Mouse (Mus musculus) layer of hippocampus, adult 2 months (tissue): ENCODE measurements around the gene Casz1. TPM values are rescaled to one million over a fixed set of nuclear protein-coding genes. Genes with fewer than 3 reads are reported as not detected.

Experiments used
- DNase-seq, 2 experiments: peaks; one replicate each; pipeline ENCODE4 v3.0.0; 2022; ENCODE audit warnings: low spot score in 2 of 2
- H3K27ac ChIP-seq: fragments of 200-600 bp; 2 replicates; pipeline ENCODE4 v1.8.1; 2022
- H3K4me3 ChIP-seq: fragments of 200-600 bp; 2 replicates; pipeline ENCODE4 v1.8.1; 2022; ENCODE audit warnings: mild to moderate bottlenecking
- CTCF ChIP-seq: fragments of 200-600 bp; conservative IDR thresholded peaks from 2 replicates; pipeline ENCODE4 v1.8.1; 2022; ENCODE audit warnings: antibody characterized with exemption, mild to moderate bottlenecking, moderate library complexity
- total RNA-seq, 2 experiments: library from RNA; stranded (reverse); gene quantifications; 2 replicates each; pipeline ENCODE4 v1.2.3; 2021

Gene Casz1
- total RNA-seq, 2 experiments from 2014 or later = 0.34 to 0.56 TPM

- Histone ChIP-seq H3K27ac (no peak overlapping the region), H3K4me3 (peak overlapping the region; percentile 44)
- peak; percentile 57 to 63 for DNase-seq
- TF ChIP-seq CTCF = no peak
Measured at GRCm38 (mm10) chr4:148950932-148951650, 146.9 kb downstream of the Casz1 start.

- Histone ChIP-seq H3K27ac (0 out of 2 replicates have a peak overlapping the region, but pooled peaks have one; percentile 7), H3K4me3 (peak overlapping the region; percentile 44)
- peak in 1 of 2 experiments; percentile 22 for DNase-seq
- 0 out of 2 replicates have a peak, but pooled peaks have one; percentile 13 for TF ChIP-seq CTCF
Measured at GRCm38 (mm10) chr4:148951821-148952291, 147.6 kb downstream of the Casz1 start.

GRCm38 (mm10) chr4:148952328-148953222 is 148.3 kb downstream of the Casz1 start:
- Histone ChIP-seq H3K27ac (no peak overlapping the region), H3K4me3 (peak overlapping the region; percentile 44)
- peak in 1 of 2 experiments; percentile 14 for DNase-seq
- TF ChIP-seq CTCF = no peak; the same call in 1 of the 2 replicates

- Histone ChIP-seq H3K4me3 (no peak overlapping the region), H3K27ac (no peak overlapping the region)
- TF ChIP-seq CTCF = no peak
- DNase-seq = no peak
Measured at GRCm38 (mm10) chr4:148955131-148955813, 151.0 kb downstream of the Casz1 start.

- DNase-seq = no peak
- no peak for TF ChIP-seq CTCF
- H3K27ac ChIP-seq = no peak overlapping the region
- H3K4me3 ChIP-seq = no peak overlapping the region
Measured at GRCm38 (mm10) chr4:148960011-148960410, 155.8 kb downstream of the Casz1 start.

- DNase-seq = no peak
- TF ChIP-seq CTCF = no peak
- Histone ChIP-seq H3K27ac (no peak overlapping the region), H3K4me3 (no peak overlapping the region)
Measured at GRCm38 (mm10) chr4:148961081-148961480, 156.9 kb downstream of the Casz1 start.

- DNase-seq = no peak
- Histone ChIP-seq H3K4me3 (no peak overlapping the region), H3K27ac (no peak overlapping the region)
- no peak for TF ChIP-seq CTCF
Measured at GRCm38 (mm10) chr4:148962096-148962495, 157.9 kb downstream of the Casz1 start.

GRCm38 (mm10) chr4:148964541-148965310 is 160.5 kb downstream of the Casz1 start:
- Histone ChIP-seq H3K4me3 (no peak overlapping the region), H3K27ac (no peak overlapping the region)
- no peak for TF ChIP-seq CTCF
- DNase-seq = no peak

GRCm38 (mm10) chr4:148966132-148966531 is 161.9 kb downstream of the Casz1 start:
- TF ChIP-seq CTCF = no peak
- Histone ChIP-seq H3K4me3 (no peak overlapping the region), H3K27ac (no peak overlapping the region)
- no peak for DNase-seq

GRCm38 (mm10) chr4:148968859-148969258 is 164.6 kb downstream of the Casz1 start:
- Histone ChIP-seq H3K4me3 (no peak overlapping the region), H3K27ac (no peak overlapping the region)
- no peak for TF ChIP-seq CTCF
- no peak for DNase-seq

GRCm38 (mm10) chr4:148969610-148970009 is 165.4 kb downstream of the Casz1 start:
- DNase-seq = no peak
- no peak for TF ChIP-seq CTCF
- no peak overlapping the region for H3K4me3 ChIP-seq
- H3K27ac ChIP-seq = no peak overlapping the region

- no peak for DNase-seq
- no peak for TF ChIP-seq CTCF
- H3K27ac ChIP-seq = no peak overlapping the region
- H3K4me3 ChIP-seq = no peak overlapping the region
Measured at GRCm38 (mm10) chr4:148970742-148971141, 166.5 kb downstream of the Casz1 start.
